Mouse (Mus musculus): ENCODE results near the gene Cyp4x1.

DNA sequence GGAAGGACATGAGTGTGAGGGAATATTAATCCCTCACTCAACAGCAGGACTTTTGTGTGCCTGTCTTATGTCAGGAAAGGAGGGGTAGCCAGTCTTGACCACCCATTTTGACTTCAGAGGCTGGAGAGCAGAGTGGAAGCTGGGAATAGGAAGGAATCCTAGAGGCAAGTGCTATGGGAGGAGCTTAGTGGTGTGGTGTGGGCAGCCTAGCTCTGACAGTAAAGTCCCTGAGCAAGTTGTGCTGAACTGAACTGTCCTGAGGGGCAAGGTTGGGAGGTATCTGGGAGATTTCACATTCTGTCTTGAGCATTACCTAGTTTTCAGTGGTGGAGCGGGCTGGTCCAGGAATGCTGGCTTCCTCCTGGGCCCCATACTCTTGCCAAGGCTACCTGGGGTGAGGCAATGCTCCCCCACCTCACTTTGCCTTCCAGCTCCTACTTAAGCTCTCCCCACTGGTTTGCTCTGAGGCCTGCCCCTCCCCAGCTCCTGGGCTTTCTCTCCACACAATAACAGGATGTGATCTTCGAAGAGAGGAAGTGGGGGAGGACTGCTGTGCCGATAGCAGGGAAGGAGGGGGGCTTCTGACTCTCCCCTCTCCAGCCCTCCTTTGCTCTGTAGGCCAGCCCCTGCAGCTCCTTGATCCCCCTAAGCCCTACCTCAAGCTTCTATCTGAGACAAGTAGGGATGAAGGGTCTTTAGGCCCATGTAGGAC lies 58.7 kb downstream of the Cyp4x1 start:
- TF ChIP-seq CTCF (IDR thresholded peaks at IDR 0.05; ENCODE audit: low read depth): no peak
- TF ChIP-seq EP300 (IDR thresholded peaks at IDR 0.05; ENCODE audit: low read depth): no peak
